Mouse (Mus musculus) heart, embryonic 12.5 days (tissue): Measurements from ENCODE around the gene Mrc1. TPM values are rescaled to one million over a fixed set of nuclear protein-coding genes. Genes with fewer than 3 reads are reported as not detected.

ENCODE experiments used
- ATAC-seq: fragments of 200-750 bp; cut with Nextera tagmentation; 2 replicates; pipeline ENCODE4 v1.8.0; 2017; ENCODE audit warnings: moderate TSS enrichment, moderate library complexity; ENCODE audit not compliant: insufficient number of reproducible peaks, low FRiP score
- H3K27ac ChIP-seq: fragments of 300-500 bp; sonication (generic); 2 replicates; pipeline ENCODE4 v1.5.1; 2016; ENCODE audit warnings: mild to moderate bottlenecking, moderate library complexity; ENCODE audit not compliant: poor library complexity, severe bottlenecking
- H3K27me3 ChIP-seq: fragments of 300-500 bp; sonication (generic); replicated peaks from 2 replicates; pipeline ENCODE4 v1.6.1; 2016; ENCODE audit warnings: mild to moderate bottlenecking, moderate library complexity
- H3K36me3 ChIP-seq: fragments of 300-500 bp; sonication (generic); 2 replicates; pipeline ENCODE4 v1.6.1; 2016; ENCODE audit warnings: mild to moderate bottlenecking, moderate library complexity
- H3K4me1 ChIP-seq: fragments of 300-500 bp; sonication (generic); replicated peaks from 2 replicates; pipeline ENCODE4 v1.6.1; 2016; ENCODE audit warnings: mild to moderate bottlenecking
- H3K4me2 ChIP-seq: fragments of 300-500 bp; sonication (generic); 2 replicates; pipeline ENCODE4 v1.6.1; 2016; ENCODE audit warnings: mild to moderate bottlenecking, moderate library complexity
- H3K4me3 ChIP-seq: fragments of 300-500 bp; sonication (generic); 2 replicates; pipeline ENCODE4 v1.5.1; 2016; ENCODE audit warnings: mild to moderate bottlenecking
- H3K9ac ChIP-seq: fragments of 300-500 bp; sonication (generic); 2 replicates; pipeline ENCODE4 v1.6.1; 2016; ENCODE audit warnings: mild to moderate bottlenecking, moderate library complexity
- H3K9me3 ChIP-seq: fragments of 300-500 bp; sonication (generic); replicated peaks from 2 replicates; pipeline ENCODE4 v1.6.1; 2016; ENCODE audit warnings: mild to moderate bottlenecking, moderate library complexity
- WGBS: fragments of 180-500 bp; shearing (Covaris S2); methylation state at CpG from one replicate; pipeline ENCODE4 v1.1.7; 2016; 5-methylcytosine and 5-hydroxymethylcytosine counted together
- microRNA counts: library from miRNA; unstranded; fragments of <30 nt; microRNA quantifications from one replicate; lab custom pipeline; 2017
- microRNA-seq: library from miRNA; unstranded; fragments of <30 nt; microRNA quantifications from one replicate; pipeline ENCODE4, GENCODE M21; 2017
- polyA plus RNA-seq: library from polyadenylated mRNA; unstranded; fragments of >200 nt; fragmentation: Nextera tagmentation; extraction: Ambion mirVana; gene quantifications from 2 replicates; pipeline ENCODE4 v1.2.1, GENCODE M21; 2016

Gene Mrc1
- polyA plus RNA-seq, 1 experiment from 2014 or later, result 3.0 TPM

- no peaks in the 10 kb centered on the region for H3K36me3 ChIP-seq
- H3K9ac ChIP-seq, result no peak overlapping the region
- no peaks in the 10 kb centered on the region for H3K4me1 ChIP-seq
- no peak overlapping the region for H3K27ac ChIP-seq
- ATAC-seq, result no peak
- no peak overlapping the region for H3K4me2 ChIP-seq
- H3K4me3 ChIP-seq, result no peak overlapping the region
- peaks cover 6% of the 10 kb centered on the region for H3K9me3 ChIP-seq
- no peaks in the 10 kb centered on the region for H3K27me3 ChIP-seq
- WGBS, result 80% methylated on average over 4 of the region's 4 CpGs
These were observed 83.6 kb downstream of the Mrc1 start for GRCm38 (mm10) chr2:14312505-14313380.

DNA sequence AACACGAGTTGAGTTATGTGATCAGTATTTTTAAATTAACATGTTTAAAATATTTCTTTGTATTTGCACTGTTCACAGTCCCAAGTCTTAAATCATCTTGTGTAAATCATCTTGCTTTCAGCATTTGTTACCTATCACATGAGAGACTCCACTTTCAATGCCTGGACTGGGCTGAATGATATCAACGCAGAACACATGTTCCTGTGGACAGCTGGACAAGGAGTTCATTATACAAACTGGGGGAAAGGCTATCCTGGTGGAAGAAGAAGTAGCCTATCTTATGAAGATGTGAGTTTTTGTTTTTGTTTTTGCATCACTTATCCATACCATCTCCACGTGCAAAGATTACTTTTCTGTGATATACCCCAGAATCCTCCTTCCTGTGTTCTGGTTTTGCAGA, 85.9 kb downstream of the Mrc1 start:
- Histone ChIP-seq H3K4me2 (no peak overlapping the region), H3K27me3 (no peaks in the 10 kb centered on the region), H3K9me3 (peaks cover 6% of the 10 kb centered on the region), H3K4me1 (no peaks in the 10 kb centered on the region), H3K36me3 (no peaks in the 10 kb centered on the region), H3K4me3 (no peak overlapping the region), H3K27ac (no peak overlapping the region), H3K9ac (no peak overlapping the region)
- 74% methylated on average over 3 of the region's 3 CpGs for WGBS
- no peak for ATAC-seq

GRCm38 (mm10) chr2:14341652-14342308, 112.6 kb downstream of the Mrc1 start:
- Histone ChIP-seq H3K9me3 (peaks cover 7% of the 10 kb centered on the region; the same call in 1 of the 2 replicates), H3K4me3 (no peak overlapping the region), H3K4me1 (peaks cover 12% of the 10 kb centered on the region), H3K27me3 (no peaks in the 10 kb centered on the region), H3K4me2 (no peak overlapping the region), H3K27ac (no peak overlapping the region), H3K36me3 (no peaks in the 10 kb centered on the region), H3K9ac (no peak overlapping the region)
- no peak for ATAC-seq
- 55% methylated on average over 14 of the region's 14 CpGs for WGBS

- no peak overlapping the region for H3K27ac ChIP-seq
- ATAC-seq, result no peak
These were observed 113.2 kb downstream of the Mrc1 start for GRCm38 (mm10) chr2:14342309-14342839.

More at GRCm38 (mm10) chr2:14342309-14342839, 113.2 kb downstream of the Mrc1 start:
- Histone ChIP-seq H3K4me3 (no peak overlapping the region), H3K9me3 (peaks cover 7% of the 10 kb centered on the region; the same call in 1 of the 2 replicates), H3K4me1 (peaks cover 12% of the 10 kb centered on the region), H3K27me3 (no peaks in the 10 kb centered on the region), H3K4me2 (no peak overlapping the region), H3K9ac (no peak overlapping the region), H3K36me3 (no peaks in the 10 kb centered on the region)
- WGBS, result 76% methylated on average over 8 of the region's 8 CpGs

MicroRNA genes within 50 kb of the gene (microRNA counts, 519-probe panel; counts per million panel counts)
- microRNA mmu-miR-511 (lab: Ali Mortazavi, UCI), result not detected

Small RNA genes within 50 kb of the gene (microRNA-seq; reads per million reads assigned to microRNA genes)
- gene Mir511, result 1.2 reads per million

Other genes starting within 250 kb of the Mrc1 start
- gene Hacd1, start 173.3 kb upstream of the Mrc1 start, polyA plus RNA-seq, result 236 and 238 TPM in 2 replicates
- 59.5 and 63.1 TPM in 2 replicates for gene Stam, start 155.3 kb upstream of the Mrc1 start, polyA plus RNA-seq
- gene Tmem236, start 54.9 kb upstream of the Mrc1 start, polyA plus RNA-seq, result 0.05 and 0.09 TPM in 2 replicates
- gene Slc39a12, start 158.9 kb downstream of the Mrc1 start, polyA plus RNA-seq, result 0.11 TPM in 1 of 2 replicates, not detected in the other